Mouse (Mus musculus) cerebellum, adult 9-11 months (tissue): Measurements from ENCODE around the gene Pam16.

Experiments
- DNase-seq: peaks from one replicate; pipeline ENCODE4 v3.0.0; 2022

The Pam16 gene

DNA sequence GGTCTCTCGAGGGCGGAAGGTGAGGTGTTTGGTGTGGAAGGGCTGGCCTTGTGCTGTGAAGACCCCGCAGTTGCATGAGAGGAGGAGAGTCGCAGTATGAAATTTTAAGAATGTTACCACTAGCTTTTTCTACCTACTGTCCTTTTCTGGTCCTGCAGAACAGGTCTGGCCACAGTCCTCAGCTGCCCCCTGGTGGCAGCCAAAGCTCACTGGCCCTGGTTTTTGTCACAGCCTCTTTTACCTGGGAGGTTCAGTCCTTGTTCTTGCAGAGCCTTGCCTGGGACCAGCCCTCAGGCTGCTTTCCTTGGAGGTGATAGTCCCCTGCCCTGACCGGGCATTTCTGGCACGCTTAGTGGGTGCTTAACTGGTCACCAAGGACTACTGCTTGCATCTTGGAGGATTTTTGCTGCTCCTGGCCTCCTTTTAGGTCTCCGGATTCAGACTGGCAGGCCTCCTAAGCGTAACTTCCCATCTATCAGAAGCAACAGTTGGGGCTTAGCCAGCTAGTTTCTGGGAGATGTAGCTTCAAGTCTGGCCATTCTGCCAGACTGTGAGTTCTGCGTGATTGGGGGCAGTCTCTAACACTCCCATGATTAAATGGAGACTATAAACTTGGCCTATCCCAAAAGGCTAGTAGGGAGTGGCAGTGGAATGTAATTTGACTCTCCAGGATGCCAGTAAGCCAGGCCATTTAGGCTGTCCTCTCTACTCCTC lies 16.8 kb downstream of the Pam16 start:
- DNase-seq: peak; percentile 85

DNA sequence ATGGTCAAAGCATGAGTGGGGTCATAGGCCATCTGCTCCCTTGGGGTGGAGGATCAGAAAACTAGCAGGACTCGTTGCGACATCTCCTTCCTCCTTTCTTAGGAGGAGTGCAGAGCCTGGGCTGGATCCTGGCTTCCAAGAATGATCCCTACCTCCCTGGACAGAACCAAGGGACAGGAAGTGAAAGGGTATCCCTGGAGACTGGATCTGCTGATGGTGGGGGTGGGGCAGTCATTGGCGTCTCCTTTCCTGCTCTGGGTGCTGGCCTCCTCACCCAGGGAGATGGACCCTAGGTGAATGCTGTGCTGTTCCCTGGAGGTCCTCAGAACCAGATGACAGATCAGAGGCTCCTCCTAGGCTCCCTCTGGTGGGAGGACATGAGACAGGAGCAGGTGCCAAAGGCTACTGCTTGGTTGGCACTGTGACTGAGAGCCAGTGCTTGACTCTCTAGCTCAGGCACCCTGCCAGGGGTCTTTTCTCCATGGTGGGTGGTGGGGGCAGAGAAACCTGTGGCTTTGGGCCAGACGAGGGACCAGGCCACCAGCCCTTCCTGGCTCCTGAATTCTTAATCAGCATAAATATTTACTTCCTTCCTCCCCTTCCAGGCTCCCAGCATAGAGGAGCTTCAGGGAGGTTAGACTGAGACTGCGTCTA lies 18.2 kb downstream of the Pam16 start:
- peak; percentile 64 for DNase-seq

DNA sequence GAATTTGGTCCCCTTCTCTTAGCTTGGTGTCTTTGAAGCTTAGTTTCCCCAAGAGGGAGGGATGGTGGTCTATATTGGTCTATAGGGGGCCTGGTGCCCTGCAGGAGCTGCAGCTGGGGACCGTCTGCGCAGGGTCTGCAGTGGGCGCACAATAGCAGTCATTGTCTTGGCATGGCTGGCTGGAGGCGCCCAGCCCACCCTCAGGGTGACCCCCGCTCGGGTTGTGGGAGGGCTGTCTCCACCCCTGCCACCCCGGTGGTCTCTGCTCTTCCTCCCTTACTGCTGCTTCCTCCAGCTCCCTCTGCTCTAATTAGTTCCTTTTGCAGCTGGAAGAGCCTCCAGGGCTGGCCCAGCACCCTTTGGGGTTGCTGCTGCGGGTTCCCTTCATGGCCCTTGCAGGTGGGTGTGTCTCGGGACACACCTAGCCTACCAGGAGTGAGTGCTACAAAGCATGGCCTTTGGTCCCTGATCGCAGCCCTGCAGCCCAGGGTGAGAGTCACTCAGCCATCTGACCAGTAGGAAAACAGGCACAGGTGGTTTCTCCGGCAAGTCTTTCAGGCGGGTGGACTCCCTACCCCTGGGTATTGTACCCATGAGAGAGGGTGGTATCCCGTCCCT lies 19.2 kb downstream of the Pam16 start:
- no peak for DNase-seq

DNA sequence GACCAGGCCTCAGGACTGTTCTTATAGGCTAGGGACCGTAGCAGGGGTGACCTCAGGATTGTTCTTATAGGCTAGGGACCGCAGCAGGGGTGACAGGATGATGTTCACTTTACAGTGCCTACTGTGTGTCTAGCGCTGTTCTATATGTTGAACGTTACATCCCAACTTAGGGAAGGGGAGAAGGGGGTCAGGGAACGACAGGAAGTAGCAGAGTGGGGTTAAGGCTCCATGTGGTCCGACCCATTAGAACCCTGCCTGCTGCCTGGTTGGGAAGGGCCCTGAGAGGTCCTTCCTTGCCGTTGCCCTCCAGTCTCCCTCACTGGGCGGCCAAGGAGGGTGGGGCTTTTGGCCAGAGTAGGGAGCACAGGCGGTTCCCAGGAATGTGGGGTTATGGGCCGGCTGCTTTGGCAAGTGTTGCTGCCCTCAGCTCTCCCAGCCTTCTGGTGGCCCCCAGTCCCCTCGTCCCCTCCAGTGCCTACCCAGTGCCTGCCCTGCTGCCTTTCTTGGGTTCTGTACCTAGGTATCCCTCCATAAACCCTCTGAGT lies 20.4 kb downstream of the Pam16 start:
- no peak for DNase-seq

DNA sequence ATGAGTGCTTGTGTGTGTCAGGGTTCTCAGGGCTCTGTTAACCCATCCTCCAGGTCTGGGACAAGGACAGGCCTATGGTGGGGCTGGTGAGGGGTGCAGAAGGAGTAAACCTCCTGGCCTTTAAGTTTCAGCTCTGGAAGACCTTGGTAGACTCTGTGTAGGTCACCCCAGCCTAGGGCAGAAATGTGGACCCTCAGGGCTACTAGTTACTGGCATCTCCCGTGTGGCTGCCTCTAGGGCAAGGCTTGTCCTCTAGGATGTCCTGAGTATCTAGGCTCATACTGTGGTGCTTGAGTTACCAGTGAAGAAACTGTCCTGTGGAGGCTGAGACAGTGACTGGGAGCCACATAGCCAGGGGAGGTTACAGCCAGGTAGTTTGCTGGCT lies 21.3 kb downstream of the Pam16 start:
- DNase-seq: no peak

DNA sequence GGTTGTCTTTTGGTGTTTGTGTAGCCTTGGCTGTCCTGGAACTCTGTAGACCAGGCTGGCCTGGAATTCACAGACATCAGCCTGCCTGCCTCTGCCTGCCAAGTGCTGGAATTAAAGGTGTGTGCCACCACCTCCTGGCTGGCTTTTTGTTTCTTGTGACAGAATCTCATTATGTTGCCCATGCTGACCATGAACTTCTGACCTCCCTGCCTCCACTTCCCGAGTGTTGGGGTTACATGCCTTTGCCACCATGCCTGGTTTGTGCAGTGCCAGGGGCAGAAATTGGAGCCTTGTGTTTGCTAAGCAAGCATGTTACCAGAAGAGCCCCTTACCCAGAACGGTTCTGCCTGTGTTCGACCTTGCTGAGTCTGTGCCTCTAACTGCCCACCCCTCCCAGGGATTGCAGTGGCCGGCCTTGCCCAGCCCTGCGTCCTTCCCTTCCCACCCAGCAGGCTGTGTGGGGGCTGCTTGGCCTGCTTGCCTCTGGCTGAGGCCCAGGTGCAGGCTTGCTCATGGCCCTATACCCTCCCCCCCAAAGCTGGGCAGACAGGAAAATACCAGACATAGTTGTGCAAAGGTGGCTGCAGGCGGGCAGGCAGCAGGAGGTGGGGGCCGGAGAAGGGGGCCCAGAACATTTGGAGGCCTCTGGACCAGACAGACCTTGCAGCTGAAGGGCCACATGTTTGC lies 21.9 kb downstream of the Pam16 start:
- DNase-seq: no peak

DNA sequence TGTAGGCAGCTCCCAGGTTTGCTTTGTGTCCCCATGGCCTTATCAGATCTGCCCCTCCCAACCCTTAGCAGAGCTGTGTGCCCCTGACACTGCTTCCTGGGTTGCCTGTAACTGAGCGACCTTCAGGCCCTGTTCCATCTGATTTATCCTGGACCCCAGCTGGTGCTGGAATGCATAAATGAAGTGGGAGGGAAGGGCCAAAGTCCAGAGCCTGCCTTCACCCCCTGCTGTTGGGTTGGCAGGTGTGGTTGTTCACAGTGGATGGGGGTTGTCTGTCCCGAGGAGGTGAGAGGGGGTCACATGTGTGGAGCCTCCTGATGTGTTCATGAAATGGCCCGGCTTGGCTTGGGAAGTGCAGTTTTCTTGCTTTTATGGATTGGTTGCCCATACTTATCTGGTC lies 22.6 kb downstream of the Pam16 start:
- no peak for DNase-seq

DNA sequence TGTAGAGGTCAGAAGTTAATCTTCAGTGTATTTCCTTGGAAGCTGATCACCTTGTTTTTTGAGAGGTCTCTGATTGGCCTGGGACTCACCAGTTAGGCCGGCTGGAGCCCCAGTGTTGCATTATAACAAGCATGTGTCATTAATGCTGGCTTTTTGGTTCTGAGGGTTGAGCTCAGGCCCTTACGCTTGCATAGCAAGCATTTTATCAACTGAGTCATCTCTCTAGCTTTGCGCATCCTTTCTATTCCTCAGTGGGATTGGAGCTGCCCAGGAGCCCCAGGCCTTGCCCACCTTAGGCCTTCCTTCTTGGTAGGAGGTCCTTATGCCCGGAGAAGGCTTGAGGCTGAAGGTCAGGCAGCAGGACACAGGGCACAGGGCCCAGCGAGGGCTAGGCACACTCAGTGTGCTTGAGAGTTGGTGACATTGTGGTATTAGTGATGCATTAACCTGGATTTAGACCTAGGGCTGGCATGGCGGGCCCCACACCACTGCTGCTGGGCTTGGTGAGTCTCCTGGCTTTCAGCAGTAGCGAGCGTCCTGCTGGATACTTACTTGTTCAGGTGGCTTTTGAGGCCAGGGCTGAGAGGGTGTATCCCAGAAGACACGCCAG lies 24.0 kb downstream of the Pam16 start:
- no peak for DNase-seq

DNA sequence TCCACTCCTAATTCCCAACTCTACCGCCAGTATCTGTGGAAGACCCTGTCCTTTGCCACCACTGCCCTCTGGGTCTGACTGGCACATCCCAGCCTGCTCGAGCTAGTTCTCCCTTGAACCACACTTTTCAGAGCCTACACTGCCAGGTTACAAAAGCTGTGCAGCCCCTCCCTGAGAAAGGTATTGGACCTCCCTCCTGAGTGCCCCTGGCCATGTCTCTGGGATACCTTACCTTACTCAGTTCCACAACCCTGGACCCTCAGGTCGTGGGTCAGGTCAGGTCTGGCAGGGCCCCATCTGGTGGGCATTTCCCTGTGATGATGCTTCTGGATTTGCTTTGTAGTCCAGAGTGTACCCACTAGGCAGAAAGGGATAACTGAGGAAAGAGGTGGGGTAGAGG lies 25.2 kb downstream of the Pam16 start:
- no peak for DNase-seq

DNA sequence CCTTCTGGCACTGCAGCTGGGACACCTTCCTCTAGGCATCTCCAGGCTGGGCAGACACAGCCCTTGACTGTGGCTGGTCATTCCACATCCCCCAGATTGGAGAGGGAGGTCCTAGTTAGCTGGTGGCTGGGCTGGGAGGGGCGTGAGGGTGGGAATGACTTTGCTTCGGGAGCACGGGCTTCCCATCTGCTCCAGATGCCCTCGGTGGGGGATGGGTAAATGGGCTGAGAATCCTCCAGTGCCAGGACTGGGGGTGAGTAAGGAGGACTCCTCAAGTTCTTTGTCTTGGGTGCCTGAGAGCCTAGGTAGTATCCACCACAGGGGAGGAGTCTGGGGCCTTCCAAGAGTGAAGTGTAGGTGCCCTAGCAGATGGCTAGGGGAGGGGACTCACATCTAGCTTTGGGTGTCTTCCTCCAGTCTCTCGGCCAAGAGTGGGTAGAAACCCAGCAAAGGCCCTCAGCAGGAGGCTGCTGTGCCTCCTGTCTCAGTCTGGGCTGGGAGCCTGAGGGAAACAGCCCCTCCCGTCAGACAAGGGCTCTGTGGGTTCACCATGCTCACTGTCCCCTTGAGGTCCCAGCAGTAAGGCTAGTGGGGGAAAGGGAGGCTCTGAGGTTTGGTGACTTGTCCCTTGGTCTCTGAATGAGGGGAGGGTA lies 25.8 kb downstream of the Pam16 start:
- no peak for DNase-seq

DNA sequence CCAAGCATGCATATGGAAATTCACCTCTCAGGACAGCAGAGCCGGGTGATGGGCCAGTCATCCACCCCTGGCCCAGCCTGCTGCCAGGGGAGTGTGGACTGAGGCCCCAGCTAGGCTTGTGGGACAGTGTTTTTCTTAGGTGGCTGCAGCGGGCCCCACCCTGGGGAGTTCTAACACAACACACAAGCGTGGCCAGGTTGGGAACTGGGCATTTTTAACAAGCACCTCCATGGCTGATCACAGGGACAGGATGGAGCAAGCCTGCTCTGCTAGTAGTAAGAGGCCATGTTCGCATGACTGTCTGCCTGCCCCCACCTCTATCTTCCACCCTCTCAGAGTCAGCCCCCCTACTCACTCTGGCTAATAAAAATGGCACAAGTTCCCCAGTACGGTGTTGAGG lies 26.7 kb downstream of the Pam16 start:
- no peak for DNase-seq

DNA sequence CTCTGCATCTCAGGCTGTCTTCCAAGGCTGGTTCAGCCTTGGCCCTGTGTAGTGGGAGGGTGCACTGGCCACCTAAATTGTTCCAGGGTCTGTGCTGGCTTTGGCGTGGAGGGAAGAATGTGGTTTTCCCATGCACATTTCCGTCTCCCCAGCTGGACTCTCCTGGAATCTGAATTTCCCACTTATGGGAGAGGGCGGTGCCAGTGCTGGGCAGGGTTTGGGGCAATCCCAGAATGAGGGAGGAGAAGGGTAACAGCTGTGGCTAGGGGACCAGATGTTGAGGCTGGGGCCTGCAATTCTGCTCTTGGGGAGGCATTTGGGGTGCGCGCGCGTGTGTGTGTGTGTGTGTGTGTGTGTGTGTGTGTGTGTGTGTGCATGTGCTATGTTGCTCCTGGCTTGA lies 27.5 kb downstream of the Pam16 start:
- no peak for DNase-seq

DNA sequence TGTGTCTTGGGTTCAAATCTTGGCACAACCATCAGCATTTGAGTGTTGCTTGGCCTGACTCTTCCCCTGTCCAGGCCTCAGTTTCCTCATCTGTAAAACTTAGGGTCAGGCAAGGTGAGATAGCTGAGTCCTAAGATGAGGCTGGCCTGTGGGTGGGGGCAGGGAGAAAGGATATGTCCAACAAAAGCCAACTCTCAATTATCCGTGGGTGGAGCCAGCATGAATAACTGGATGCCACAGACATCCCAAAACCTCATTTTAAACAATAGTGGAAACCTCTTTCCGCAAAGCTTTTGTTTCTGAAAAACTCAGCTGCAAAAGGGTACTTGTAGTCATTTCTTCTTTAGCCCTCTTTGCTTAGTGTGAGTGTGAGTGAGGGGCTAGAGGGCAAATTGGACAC lies 28.0 kb downstream of the Pam16 start:
- no peak for DNase-seq

DNA sequence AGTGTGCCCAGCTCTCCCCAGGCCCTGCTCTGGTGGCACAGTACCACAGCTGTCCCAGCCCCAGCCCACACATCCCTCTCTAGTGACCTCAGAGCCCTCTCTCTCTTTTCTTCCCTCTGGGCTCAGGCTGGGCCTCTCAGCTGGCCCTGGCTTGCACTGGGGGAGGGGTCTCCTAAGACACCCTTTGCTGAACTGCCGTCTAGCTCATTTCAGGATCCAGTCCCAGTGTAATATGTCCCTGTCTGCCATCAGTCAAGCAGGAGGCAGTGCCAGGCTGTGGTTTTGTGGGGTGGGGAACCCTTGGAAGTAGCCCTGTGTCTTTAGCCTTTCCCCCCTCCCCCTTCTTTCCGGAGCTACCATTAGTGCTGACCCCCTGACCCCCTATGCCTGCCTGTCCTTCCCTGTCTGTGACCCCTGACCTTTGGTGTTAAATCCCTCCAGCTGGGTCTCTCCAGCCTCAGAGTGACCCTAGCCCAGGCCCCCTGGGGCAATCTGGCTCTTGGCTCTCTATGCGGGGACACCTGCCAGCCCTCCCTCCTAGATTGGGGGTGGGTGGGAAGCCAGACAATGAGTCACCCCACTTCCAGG lies 28.6 kb downstream of the Pam16 start:
- peak; percentile 61 for DNase-seq

DNA sequence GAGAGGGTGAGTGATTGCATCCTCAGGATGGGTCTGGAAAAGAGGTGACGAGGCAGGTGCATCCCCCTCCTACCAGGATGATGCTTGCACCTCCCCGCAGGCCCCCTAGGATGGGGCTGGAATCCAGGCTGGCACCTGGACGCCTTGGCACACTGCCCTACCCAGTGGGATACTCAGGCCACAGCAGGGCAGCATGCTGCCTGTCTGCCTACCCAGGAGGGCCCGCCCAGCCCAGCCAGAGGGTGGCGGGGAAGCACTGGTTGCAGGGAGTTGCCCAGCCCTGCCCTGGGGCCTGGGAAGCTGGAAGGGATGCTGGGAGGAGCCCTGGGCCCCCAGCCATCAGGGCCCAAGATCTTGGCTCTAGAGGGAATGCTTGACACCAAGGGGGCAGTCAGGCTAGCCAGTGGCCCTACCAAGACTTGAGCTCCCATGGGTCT lies 29.2 kb downstream of the Pam16 start:
- peak; percentile 74 for DNase-seq

DNA sequence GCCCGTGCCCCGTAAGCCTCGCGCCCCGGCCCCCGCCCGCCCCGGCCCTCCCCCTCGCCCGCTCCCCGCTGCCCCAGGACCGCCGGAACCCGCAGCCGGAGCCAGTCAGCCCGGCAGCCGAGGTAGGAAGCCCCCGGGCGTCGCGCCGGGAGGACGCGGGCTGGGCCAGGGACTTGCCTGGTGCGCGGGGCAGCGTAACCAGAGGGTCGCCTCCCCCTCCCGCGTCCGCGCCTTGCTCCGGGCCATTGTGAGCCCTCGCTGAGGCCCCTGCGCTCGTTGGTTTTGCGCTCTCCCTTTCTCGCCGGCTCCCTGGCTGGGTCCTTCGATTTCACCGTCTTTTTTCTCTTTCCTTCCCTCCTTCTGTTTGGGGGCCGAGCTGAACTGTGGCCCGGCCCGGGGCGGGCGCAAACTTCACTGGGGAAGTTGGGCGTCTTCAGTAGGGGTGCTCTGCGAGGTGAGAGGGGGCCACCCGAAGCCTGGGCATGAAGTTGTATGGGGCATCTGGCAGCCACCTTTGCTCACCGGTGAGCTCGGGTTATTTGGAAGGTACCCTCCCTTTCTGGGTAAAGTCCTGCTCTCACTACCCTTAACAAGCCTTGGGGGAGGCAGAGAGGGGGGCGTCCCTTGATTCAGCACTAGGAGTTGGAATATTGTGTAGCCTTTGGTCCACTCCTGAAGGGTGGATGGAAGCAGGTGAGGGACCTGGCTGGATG lies 29.8 kb downstream of the Pam16 start:
- DNase-seq: peak; percentile 59

DNA sequence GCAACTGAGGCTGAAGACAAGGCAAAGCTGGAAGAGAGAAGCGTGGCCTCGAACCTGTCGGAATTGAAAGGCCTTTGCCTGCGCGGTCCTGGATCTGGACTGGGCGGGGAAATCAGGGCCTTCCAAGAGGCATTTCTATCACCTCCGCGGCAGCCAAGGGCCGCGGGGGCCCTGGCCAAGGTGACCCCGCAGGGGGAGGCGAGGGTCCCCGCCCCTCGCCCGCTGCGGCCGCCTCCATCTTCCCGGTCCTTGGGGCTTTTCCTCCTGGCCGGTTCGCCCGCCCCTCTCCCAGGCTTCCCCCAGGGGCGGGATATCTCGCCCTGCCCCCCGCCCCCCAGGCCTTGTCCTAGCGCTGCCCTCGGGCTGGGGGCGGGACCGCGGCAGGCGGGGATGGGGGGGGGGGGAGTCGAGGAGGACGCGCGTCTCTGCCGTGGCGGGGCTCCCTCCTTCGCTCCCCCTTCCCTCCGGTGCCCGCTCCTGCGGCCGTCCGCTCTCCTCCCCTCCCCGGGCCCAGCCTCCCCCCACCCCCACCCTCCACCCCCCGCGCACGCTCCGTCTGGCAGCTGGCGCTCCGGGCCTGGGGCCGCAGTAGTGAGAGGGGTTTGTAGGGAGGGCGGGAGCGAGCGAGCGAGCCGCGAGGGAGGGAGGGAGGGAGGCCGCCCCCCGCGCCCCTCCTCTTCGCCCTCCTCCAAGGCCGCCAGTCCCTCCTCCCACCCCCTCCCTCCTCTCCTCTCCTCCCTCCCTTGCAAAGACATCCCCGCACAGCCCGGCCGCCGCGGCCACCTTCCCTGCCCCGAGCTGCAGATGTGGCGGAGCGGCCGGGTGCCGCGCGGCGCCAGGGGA lies 30.6 kb downstream of the Pam16 start, which contains the start of gene Glis2:
Glis2 (plus strand) TSS at position 743 of the 843 bp plus-strand sequence.
- peak; percentile 69 for DNase-seq

DNA sequence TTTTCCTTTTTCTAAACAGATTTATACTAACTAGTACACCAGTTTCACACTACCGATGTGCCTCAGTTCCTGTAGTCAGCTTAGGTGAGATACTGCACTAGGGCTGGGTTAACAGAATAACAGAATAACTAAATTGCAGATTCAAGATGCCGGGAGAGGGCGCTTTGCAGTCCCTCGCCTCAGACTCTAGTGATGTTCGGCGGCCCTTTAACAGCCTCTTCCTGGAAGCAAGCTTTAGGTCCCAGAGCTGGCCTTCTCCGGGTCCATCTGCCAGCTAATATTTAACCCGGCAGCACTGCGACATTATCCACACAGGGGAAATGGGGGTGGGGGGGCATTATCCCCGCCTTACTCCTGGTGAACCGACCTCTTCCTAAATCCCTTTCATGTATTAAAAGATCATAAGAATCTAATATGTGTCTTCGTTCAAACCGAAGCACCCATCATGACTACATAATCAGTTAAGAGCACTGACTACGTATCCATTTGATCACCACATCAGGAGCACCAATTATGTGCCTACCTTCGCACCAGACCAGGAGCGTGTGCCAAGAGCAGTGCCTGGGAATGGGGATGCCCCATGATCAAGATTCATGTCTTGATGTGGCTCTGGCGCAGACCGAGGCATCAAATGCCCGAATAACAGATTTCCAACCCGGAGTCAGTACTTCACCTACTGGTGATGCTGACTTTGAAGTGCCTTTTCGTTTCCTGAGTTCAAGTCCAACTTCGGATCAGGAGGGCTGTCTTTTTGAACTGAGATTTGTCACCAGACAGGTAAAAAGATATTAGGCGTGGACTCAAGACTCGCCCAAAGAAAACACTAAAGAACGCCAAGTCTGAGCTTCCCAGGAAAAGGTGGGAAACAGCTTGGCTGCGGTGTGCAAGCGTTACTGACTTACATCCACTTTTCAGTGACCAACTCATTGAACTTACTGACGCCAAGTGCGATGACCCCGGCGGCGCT lies 31.6 kb downstream of the Pam16 start:
- DNase-seq: peak; percentile 74

DNA sequence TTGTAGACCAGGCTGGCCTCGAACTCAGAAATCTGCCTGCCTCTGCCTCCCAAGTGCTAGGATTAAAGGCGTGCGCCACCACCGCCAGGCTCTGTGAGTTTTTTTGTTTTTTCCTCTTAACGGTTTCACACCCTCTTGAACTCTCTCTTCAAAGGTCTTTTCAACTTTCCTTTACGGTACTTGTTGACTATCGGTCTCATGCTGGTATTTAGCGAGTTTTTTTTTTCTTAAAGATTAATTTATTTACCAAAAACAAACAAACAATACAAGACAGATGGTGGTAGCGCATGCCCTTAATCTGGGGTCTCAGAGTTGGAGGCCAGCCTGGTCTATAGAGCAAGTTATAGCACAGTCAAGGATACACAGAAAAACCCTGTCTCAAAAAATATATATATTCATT lies 34.6 kb downstream of the Pam16 start:
- DNase-seq: no peak
